Mouse (Mus musculus) telencephalon, adult 2 months (tissue): ENCODE measurements at regions not wholly inside any gene's neighbourhood (a gene's known extent, or its start where the extent isn't known, plus 50 kb on each side); places are given as distances from the start of the nearest gene placed in this dataset.
A peak's percentile ranks its signal among the peaks of the same experiment; 100 is the strongest.

Source experiments
- DNase-seq: peaks from one replicate; pipeline ENCODE4 v3.0.0-alpha.2; 2011; ENCODE audit warnings: low read depth, low spot score

DNA sequence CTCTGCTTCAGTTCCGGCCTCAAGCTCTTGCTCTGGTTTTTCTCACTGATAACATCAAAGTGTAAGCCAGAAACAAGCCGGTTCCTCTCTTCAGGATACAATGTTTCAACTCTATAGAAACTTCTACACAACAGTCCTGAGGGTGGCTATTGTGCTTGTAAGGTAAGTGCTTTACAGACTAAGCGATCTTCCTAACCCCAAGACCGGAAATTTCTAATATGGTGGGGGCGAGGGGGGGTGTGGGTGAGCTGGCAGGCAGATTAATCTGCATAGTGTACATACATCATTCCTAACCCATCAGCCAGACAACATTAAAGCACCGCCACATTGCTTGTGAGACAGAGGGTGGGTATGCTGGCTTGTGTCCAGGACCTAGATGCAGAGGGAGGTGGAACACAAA is 200.8 kb downstream of the Uaca start:
- DNase-seq, result no peak

DNA sequence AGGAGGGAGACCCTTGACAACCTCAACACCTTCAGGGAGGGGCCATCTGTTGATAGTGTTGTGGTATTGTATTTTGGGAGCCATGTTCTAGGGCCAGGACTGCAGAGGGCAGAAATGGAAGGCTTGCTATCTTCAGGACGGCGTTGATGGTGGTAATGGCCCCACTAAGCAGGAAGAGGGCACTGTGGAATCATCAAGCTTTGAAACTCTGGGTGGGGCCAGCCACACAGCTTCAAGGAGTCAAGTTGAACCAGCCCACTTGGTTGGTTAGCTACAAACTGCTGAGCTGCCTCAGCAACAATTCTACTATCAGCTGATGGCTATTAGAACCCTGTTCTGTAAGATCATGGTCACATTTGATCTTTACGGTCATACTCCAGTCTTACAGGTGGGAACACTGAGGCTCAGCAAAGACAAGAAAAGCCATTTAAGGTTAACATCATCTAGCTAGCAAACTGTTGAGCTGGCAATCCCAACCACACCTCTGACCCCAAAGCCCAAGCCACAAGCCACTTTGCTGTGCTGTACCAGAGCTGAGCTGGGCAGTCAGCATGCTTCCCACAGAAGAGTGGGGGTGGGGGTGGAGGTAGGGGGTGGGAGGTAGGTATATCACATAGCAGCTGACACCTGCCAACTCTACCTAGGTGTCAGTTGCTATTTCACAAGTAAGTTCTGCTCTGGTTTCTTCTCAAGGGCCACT is 203.9 kb downstream of the Uaca start:
- no peak for DNase-seq

DNA sequence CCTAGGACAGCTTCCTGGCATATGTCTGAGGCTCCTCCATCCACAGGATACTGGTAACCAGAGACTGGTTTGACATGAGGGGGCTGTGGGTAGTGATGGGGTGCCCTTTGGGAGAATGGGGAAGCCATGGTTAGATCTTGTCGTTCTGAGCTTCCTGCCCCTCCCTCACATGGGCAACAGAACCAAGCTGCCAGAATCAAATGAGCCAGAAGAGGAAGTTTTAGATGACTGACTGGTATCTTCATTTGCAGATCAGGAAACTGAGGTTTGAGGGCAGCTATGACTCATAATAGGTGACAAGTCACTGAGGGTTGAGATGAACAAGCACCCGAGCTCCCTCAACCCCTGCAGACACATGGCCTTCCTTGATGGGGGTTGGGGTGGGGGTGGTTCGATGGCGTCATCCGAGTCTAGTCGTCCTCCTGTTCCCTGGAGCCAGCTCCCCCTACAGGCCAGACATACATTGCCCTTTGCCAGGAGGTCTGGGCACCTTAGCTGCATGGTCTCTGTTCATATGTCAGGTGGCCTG is 204.7 kb downstream of the Uaca start:
- no peak for DNase-seq

DNA sequence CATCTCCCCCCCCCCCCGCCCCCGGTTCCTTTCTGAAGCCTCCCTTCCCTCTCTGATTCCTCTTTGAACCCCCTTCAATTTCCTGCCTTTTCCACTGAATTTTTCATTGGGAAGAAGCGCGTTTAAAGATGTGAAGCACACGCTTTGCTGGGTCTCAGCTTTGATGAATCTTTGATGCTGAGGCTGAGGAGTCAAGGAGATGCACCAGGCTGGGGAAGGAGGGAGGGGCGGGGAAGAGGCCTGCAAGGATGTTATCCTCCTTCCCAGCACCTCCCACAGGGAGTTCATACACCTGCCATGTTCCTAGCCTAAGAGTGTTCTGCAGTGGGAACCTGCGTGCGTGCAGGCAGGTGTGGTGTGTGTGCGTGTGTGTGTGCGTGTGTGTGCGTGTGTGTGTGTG is 205.9 kb downstream of the Uaca start:
- no peak for DNase-seq

DNA sequence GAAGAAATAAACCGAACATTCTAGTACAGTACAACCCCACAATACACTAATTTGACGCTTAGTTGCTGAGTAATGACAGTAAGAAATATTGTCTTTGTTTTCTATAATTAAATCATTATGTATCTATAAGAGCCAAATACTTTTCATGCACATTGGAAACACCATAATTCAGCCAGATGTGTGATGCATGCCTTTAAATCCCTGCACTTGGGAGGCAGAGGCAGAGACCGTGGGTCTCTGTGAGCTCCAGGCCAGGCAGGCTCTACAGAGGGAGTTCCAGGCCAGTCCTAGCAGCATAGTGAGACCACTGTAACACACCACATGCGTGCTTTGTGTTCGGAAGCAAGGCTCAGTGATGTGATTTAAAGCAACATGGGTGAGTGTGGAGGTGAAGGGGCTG is 208.2 kb downstream of the Uaca start:
- no peak for DNase-seq

DNA sequence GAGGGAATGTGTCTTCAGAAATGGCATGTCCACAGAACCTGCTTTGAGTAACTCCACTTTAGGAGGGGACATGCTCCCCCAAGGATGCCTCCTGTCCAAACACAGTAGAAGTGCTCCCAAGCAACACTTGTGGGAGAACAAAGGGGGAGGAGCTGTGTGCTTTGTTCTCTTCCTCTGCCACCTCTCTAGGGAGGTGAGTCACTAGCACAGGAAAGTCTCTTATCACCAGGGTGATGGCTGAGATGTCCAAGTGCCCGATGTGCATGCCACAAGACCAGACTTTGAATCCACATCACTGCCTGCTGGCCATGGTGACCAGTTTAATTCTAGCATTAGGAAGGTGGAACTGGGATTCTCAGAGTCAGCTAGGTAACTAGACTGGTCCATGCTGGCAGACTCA is 214.1 kb downstream of the Uaca start:
- DNase-seq, result no peak

DNA sequence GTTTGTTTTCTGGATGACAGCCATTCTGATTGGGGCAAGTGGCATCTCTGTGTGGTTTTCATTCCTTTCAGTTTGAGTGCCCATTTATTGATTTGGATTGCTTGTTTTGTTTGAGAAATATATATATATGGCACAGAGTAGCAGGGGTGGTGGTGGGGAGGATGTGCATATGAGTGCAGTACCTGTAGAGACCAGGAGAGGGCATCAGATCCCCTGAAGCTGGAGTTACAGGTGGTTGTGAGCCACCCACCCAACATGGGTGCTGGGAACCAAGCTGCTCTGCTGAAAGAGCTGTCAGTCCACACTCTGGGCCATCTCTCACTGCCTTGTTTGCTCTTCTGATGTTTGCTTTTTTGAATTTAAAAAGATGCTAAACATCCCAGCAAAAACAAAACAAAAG is 216.7 kb downstream of the Uaca start:
- no peak for DNase-seq

DNA sequence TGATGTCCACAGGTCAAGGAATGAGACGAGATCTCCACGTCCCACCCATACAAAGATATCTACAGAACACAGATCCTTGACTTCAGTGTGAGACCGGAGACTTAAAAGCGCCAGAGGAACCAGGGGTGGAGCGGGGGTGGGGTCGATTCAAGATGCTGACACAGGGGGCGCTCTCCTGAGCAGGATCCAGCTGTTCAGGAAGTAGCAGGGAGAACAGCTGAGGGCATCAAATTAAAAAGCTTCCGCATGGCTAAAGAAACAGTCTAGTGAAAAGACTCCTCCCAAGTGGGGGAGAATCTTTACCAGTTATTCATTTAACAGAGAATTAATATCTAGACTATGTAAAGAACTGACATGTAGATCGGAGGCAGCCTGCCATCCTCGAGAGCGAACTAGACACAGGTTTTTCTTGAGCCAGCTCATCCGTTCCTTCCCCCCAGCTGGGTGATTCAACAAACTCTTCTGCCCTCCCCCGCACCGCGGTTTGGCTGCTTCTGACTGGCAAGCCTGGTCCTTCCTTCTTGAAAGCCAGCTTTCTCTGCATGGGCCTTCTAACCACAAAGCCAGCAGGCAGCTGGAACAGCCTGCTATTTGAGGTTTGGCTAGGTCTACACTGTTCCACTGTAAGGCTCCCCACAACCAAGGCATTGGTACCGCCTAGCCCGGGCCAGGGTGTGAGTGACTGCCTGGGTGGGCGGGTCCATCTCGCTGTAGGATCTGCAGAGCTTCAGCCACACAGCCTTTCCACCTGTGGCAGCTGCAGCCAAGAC is 218.6 kb downstream of the Uaca start:
- DNase-seq, result peak; percentile 88

DNA sequence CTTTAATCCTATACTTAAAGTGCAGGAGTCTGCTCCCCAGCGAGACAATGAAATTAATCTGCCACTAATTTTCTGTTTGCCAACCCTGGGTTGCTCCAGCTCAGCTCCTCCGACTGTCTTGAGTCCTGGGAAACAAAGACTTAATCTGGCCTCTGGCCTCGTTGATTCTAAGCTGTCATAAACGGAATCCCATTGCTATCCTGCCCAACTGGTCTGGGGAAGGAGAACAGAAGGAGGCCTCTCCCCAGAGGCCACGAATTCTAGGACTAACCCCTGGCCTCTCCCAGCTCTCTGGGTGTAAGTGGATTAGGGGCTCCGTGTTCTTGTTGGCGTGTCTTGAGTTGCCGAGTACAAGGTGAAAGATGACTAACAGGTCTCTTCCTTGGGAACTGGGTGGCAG is 219.8 kb downstream of the Uaca start:
- DNase-seq, result no peak

DNA sequence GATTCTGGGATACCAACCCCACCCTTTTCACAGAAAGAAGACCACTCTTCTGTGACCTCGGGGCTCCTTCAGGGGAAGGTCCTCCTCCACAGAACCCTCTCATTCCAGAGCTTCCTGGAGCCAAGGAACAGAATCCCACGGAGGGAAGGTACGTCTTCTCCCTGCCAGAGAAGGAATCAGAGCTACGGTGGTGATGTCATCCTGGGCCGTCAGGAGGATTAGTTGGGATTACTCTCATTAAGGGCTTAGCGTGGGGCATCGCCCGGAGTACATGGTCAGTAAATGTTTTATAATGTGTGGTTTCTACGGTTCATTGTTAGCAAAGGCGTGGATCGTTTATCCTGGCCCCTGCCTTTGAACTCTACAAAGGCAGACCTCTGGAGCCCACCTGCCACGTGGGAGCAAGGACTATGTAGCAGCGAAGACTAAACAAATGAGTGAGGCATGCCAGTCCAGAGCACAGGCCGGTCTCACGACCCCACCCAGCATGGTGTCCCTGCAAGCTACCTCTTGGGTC is 221.1 kb downstream of the Uaca start:
- DNase-seq, result no peak

DNA sequence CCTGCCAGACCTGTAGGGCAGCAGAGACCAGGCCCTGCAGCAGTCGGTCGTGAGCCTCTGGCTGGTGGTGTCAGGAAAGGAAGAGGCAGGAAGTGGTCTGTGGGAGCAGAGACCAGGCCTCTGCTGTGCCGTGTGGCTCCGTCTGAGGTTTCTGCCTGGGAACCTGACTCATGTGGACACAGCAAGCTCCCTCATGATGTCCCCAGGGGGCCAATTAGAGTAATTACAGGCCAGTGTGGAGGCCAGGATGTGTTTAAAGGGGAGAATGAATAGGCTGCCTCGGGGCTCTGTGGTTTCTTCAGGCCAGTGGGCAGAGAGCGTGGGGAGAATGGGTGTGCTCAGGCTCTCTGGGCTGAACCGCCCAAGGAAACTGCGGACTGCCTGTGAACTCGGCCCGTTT is 222.3 kb downstream of the Uaca start:
- DNase-seq, result no peak

DNA sequence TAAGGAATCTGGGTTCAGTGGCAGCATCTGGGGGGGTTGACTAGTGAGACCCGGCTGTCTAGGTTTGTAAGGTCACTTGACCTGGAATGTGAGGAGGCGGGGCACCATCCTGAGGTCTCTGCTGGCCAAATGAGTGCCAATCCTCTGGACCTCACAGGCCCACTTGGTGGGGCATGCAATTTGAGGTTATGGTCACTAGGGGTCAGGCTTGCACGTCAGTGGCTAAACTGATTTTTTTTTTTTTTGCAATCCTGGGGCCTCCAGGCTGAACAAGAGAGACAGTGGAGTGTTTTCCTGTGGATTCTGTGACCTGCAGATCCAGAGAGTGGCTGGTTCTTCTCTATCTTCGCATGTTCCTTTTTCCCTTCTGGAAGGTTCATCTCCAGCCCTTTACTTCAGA is 225.6 kb downstream of the Uaca start:
- DNase-seq, result no peak

DNA sequence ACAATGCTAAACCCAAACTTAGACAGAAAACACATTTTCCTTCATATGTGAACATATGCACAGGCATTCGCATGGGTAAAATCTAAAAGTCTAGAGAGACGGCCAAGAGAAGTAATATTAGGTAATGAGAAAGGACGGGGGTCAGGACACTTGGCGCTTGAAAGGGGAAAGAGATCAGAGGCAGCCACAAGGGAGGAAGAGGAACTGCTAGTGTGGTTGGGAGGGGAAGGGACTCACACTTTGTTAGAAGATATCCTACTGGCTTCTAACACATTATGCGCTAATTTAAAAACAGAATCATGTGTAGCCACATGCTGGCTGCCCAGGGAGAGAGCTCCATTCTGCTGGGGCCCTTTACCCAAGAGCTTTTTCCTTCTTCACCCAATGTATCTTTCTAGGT is 227.5 kb downstream of the Uaca start:
- DNase-seq, result no peak

DNA sequence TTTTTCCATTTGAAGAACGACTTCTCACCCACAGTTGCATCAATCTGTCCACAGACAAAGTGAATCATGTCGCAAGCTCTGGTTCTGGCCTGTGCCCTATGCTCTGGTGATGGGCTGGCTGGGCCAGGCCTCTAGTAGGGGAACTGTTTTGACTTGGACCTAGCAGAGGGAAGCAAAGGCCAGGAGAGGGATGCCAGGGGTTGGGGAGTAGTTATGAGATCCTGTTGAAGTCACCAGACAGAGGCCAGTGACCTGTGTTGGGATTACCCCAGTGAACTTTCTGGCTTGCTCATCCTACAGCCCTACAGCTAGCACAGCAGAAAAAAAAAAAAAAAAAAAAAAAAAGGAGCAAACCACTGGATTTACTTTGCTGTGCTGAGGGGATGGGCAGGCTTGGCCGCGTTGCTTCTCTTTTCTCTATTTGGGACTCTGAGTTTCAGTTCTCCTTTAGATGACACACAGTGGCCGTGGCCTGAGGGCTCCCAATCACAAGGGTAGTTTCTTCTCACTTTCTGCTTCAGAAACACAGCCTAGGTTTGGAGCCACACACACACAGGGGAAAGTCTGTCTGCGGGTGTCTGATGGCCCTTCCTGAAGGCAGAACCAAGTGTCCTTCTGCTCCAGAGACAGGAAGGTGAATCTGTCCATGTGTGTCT is 228.2 kb downstream of the Uaca start:
- no peak for DNase-seq

DNA sequence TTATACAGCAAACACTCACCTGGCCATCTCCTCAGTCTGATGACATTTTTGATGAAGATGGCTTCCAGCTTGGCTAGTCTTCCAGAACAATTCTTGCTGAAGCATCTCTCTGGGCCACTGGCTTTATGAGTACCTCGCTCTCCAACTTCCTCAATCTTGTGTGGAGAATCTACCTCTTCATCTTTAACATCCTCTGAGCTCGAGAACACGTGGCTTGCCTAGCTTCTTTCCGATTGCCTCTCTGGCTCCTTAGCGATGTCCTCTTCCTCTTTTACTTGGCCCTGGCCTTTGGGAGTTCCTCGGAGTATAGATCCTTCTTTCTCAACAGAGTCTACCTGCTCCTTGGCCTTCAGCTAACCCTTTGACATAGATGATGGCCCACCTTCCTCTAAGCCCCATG is 231.0 kb downstream of the Uaca start:
- DNase-seq, result no peak

DNA sequence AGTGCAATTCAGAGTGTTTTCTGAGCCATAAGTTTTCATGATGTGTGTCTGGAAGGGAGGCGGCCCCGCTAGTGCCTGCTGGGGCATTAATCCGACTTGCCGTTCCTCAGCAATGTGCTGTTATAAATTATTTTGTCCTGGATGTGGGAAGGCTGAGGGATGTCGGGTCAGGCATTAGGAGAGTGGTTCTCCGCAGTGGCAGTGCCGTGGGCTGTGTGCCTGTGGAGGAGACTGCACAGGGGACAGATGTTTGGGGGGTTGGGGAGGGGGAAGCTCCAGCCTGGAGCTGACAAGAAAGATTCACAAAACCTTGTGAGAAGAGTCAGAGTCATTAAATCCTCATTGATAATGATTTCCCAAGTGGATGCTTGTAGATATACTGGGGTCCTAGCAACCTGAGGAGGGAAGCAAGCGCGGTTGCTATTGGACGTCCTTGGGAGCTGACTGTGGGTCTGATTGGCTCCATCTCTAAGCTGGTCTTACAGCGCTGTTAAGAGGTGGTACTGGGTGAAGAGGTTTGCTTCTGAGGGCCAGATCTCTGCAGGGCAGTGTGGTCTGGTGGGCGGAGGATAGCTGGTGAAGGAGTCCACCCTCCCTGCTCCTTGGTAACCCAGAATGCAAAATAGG is 234.5 kb downstream of the Uaca start:
- no peak for DNase-seq

DNA sequence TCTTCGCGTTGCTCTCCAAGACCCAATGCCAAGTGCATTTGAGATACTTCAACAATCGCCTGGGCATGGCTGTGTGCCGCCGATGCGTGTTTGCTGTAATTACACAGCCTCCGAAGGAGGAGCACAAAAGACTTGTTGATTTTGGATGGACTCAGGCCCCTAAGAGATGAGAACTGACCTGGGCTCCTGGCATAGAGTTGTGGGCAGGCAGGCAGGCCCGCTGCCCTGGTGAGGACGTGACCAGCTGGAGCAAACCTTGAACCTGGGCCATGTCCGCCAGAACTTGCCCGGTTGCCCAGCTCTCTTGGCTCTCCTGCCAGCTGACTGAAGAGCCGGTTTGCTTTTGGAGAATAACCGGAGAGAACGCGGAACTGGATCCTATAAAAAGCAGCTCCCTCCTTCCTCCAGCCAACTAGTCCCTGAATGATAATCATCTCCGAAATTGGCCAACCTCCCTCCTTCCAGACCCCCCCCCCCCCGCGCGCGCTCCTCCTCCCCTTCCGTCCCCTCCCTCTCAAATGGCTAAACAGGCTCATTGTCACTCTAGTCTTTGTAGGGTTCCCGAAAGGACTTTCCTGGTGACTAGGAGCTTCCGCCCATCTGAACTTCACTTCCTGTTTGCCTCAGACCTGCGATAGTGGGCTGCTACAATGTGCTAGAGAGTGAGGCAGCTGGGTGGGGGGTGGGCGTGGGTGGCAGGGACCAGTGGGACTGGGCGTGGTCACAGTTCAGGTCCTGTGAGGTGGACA is 237.5 kb downstream of the Uaca start:
- no peak for DNase-seq

DNA sequence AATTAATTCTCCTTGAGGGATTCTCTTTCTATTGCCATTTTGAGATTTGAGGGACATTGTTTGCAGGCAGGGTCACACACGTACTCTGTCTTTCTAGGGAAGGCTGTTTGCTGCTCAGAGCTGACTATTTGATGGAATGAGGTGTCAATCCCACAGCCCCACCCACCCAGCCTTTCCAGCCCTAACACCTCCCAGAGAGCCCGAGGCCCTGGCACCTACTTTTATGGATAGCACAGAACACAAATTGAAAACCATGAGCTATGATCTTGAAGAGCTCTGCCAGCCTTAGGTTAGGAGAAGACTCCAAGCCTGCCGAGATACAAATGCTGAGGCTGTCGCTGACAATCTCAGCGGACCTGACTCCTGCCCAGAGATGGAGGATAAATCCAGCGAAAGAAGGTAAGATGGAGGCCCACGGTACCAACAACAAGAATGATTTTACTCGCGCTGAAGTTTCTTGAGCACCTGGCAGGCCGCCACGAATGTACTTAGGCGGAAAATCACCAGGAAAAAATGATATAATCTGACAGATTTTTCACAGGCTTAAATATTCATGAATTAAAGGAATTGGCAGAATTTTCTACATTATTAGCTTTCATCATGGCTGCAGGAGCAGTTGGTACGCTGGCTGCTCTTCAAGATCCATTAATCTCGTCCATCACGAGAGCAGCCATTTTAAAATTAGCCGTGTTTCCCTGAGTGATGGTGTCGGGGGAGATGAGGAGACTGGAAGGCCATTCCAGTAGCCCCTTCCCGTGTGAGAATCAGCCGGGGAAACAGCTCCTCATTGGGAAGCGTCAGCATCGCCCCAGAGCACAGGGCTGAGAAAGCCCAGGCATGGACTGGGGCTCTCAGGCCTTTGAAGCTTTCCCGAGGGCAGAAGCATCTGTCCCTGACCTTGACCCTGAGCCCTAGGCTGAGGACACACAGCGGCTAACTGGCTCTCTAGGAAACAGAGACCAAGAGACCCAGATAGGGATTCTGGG is 238.4 kb downstream of the Uaca start:
- no peak for DNase-seq

DNA sequence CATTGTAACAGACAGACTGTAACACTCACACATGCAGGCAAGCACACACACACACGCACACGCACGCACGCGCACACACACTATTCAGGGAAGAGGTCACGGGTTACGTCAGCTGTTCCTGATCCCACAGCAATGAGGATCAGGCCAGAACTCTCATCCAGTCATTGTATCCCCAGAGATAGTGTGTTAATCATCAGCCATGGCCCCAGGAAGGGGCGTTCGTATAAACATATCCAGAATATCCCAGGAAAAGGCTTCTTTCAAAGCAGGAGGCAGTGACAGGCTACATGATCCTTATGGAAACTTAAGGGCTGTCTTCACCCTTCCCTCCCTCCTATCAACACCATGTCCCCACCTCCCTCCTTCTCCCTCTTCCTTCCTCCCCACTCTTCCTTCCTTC is 239.3 kb downstream of the Uaca start:
- DNase-seq, result no peak

DNA sequence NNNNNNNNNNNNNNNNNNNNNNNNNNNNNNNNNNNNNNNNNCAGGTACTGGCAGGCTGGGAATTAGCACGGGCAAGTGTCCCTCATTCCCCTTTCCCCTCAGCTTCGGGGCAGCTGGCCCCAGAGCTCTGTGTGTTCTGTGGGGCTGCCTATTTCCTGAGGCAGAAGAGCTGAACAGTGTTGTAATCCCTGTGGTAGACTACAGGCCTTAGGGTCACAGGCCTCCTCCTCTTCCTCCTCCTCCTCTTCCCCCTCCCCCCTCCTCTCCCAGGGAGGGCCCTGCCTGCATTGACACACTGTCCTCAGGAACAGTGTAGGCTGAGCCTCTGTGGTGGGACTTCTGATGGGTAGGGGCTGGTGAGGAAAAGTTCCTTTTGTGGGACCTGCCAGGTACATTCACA is 247.7 kb downstream of the Uaca start:
- DNase-seq, result no peak
